Mouse (Mus musculus): ENCODE data around the gene Gid4. TPM values are rescaled to one million over a fixed set of nuclear protein-coding genes. Genes with fewer than 3 reads are reported as not detected.

Gid4 gene
- 23.7 and 25.5 TPM in 2 replicates for polyA plus RNA-seq (2015; fragmentation: Nextera tagmentation; extraction: Ambion mirVana)

DNA sequence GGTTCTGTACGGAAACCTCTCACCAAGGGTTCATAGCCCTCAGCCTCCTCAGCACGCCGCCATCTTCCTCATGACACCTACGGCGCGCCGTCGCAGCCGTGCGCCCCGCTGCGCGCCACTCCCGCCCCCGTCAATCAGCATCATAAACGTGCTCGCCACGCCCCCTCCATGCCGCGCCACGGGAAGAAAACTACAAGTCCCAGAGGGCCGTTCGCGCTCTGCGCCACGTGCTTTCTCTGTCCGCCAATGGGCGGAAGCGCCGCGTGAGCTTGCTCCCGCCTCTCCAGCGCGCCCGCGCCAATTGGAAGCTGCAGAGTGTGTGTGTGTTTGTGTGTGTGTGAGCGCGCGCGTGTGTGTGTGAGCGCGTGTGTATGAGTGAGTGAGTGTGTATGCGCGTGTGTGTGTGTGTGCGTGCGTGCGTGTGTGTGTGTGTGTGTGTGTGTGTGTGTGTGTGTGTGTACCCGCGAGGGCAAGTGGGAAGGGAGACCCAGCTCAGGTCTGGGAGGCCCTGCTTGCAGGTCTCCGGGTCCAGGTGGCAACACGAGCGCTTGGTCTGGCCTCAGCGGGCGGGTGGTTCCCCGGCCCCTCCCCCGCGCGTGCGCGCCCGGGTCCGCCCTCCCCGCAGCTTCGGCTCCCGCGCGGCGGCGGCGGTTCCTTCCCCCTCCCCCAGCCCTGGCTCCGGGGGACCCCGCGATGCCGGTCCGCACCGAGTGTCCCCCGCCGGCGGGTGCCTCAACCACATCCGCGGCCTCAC lies at the start of gene Gid4:
Gid4 (plus strand) TSS at position 183 of the 754 bp plus-strand sequence.
- no peaks in the 10 kb centered on the region for H3K36me3 ChIP-seq
- peak within 1 kb of the TSS; percentile 93 for H3K27ac ChIP-seq
- no peaks in the 10 kb centered on the region for H3K27me3 ChIP-seq
- H3K9ac ChIP-seq: peak within 1 kb of the TSS; percentile 92
- peak within 1 kb of the TSS; percentile 98 for H3K4me3 ChIP-seq
- under 1% methylated on average over 74 of the region's 81 CpGs for WGBS
- peaks cover 25% of the 10 kb centered on the region for H3K4me1 ChIP-seq
- H3K4me2 ChIP-seq: peak within 1 kb of the TSS; percentile 81
- peak; percentile 96 for ATAC-seq (ENCODE audit: borderline replicate concordance, extremely low read depth, low FRiP score, low TSS enrichment)
- H3K9me3 ChIP-seq: no peaks in the 10 kb centered on the region

DNA sequence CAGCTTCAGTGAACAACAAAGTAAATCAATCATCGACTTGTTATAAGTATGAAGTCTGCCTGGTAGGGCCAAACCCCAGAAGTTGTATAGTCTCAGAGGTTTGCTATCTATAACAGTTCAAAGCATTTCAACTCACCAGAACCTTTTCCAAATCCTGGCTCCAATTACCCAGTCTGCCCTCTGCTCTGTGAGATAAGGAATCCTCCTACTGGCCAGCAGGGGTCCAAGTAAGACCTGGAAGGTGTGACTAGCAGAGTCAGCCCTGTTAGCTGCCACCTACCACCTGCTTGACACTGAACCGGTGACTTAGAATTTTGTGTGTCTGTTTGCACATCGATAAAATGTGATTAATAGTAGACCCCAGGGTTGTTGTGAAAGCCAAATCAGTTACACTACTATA lies 49.7 kb upstream of the Gid4 start:
- no peak overlapping the region for H3K4me2 ChIP-seq
- no peaks in the 10 kb centered on the region for H3K27me3 ChIP-seq
- ATAC-seq (ENCODE audit: borderline replicate concordance, extremely low read depth, low FRiP score, low TSS enrichment): no peak
- H3K9me3 ChIP-seq: no peaks in the 10 kb centered on the region
- no peak overlapping the region for H3K9ac ChIP-seq
- peaks cover 12% of the 10 kb centered on the region for H3K4me1 ChIP-seq
- H3K27ac ChIP-seq: no peak overlapping the region
- H3K36me3 ChIP-seq: no peaks in the 10 kb centered on the region
- 44% methylated on average over 3 of the region's 3 CpGs for WGBS
- no peak overlapping the region for H3K4me3 ChIP-seq

GRCm38 (mm10) chr11:60368909-60369308 lies 48.0 kb upstream of the Gid4 start:
- no peaks in the 10 kb centered on the region for H3K9me3 ChIP-seq
- WGBS: 69% methylated on average over 4 of the region's 4 CpGs
- H3K4me1 ChIP-seq: peaks cover 12% of the 10 kb centered on the region
- no peak overlapping the region for H3K4me3 ChIP-seq
- no peak for ATAC-seq (ENCODE audit: borderline replicate concordance, extremely low read depth, low FRiP score, low TSS enrichment)
- no peaks in the 10 kb centered on the region for H3K36me3 ChIP-seq
- H3K27ac ChIP-seq: no peak overlapping the region
- no peaks in the 10 kb centered on the region for H3K27me3 ChIP-seq
- no peak overlapping the region for H3K9ac ChIP-seq
- no peak overlapping the region for H3K4me2 ChIP-seq

DNA sequence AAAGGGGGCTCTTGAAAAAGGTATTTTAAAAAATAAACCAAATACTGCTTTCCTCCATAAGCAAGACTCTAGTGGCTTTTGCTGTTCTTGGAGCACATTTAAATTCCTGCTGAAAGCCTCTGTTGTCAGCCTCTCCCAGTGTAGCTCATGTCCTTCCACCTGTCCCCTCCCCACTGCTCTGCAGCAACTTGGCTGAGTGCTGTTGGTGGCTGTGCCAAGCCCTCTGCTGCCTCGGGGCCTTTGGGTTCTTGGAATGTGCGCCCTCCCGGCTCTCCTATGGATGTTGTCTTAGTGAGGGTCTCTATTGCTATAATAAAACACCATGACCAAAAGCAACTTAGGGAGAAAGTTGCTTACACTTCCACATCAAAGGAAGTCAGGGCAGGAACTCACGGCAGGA lies 47.5 kb upstream of the Gid4 start:
- Histone ChIP-seq H3K27me3 (no peaks in the 10 kb centered on the region), H3K27ac (no peak overlapping the region), H3K36me3 (no peaks in the 10 kb centered on the region), H3K4me3 (no peak overlapping the region), H3K4me2 (no peak overlapping the region), H3K9ac (no peak overlapping the region), H3K9me3 (no peaks in the 10 kb centered on the region), H3K4me1 (peaks cover 12% of the 10 kb centered on the region)
- no peak for ATAC-seq (ENCODE audit: borderline replicate concordance, extremely low read depth, low FRiP score, low TSS enrichment)
- 60% methylated on average over 4 of the region's 4 CpGs for WGBS

- no peak overlapping the region for H3K4me3 ChIP-seq
- peaks cover 12% of the 10 kb centered on the region for H3K4me1 ChIP-seq
- no peak overlapping the region for H3K4me2 ChIP-seq
- no peak overlapping the region for H3K9ac ChIP-seq
- no peak overlapping the region for H3K27ac ChIP-seq
- no peak for ATAC-seq (ENCODE audit: borderline replicate concordance, extremely low read depth, low FRiP score, low TSS enrichment)
- WGBS: 81% methylated on average over 13 of the region's 13 CpGs
- no peaks in the 10 kb centered on the region for H3K36me3 ChIP-seq
- no peaks in the 10 kb centered on the region for H3K9me3 ChIP-seq
- H3K27me3 ChIP-seq: no peaks in the 10 kb centered on the region
Measured at GRCm38 (mm10) chr11:60370431-60370830, 46.5 kb upstream of the Gid4 start.

DNA sequence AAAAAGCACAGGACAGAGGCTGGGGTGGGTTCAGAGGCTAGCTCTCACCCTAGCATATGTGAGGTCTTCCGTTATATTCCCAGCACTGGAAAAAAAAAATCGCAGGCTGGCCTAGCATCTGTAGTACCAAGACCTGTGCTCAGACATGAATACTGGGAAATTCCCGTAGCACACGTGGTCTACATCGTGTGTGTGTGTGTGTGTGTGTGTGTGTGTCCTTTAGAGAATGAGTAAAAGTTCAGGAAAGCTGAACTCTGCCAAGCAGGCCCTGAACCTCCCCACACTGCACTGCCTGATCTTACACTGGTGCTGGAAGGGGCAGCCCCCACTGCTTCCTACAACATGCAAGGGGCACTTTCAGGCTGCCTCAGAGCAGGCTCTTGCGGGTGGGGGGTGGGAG lies 42.5 kb upstream of the Gid4 start:
- 75% methylated on average over 6 of the region's 6 CpGs for WGBS
- ATAC-seq (ENCODE audit: borderline replicate concordance, extremely low read depth, low FRiP score, low TSS enrichment): no peak
- H3K4me3 ChIP-seq: no peak overlapping the region
- no peak overlapping the region for H3K4me2 ChIP-seq
- no peaks in the 10 kb centered on the region for H3K27me3 ChIP-seq
- H3K9ac ChIP-seq: no peak overlapping the region
- no peaks in the 10 kb centered on the region for H3K36me3 ChIP-seq
- H3K9me3 ChIP-seq: no peaks in the 10 kb centered on the region
- no peak overlapping the region for H3K27ac ChIP-seq
- H3K4me1 ChIP-seq: no peaks in the 10 kb centered on the region

- 87% methylated on average over 6 of the region's 6 CpGs for WGBS
Measured at GRCm38 (mm10) chr11:60383518-60383917, 33.4 kb upstream of the Gid4 start.

GRCm38 (mm10) chr11:60384762-60385421 lies 32.1 kb upstream of the Gid4 start:
- H3K4me3 ChIP-seq: no peak overlapping the region
- 5% methylated on average over 16 of the region's 16 CpGs for WGBS
- H3K27me3 ChIP-seq: no peaks in the 10 kb centered on the region
- no peaks in the 10 kb centered on the region for H3K9me3 ChIP-seq
- no peaks in the 10 kb centered on the region for H3K36me3 ChIP-seq
- H3K9ac ChIP-seq: no peak overlapping the region
- H3K4me2 ChIP-seq: 0 out of 2 replicates have a peak overlapping the region, but pooled peaks have one; percentile 1
- H3K27ac ChIP-seq: no peak overlapping the region
- H3K4me1 ChIP-seq: peaks cover 7% of the 10 kb centered on the region; the same call in 1 of the 2 replicates
- no peak for ATAC-seq (ENCODE audit: borderline replicate concordance, extremely low read depth, low FRiP score, low TSS enrichment)

More at GRCm38 (mm10) chr11:60383518-60383917, 33.4 kb upstream of the Gid4 start:
- no peaks in the 10 kb centered on the region for H3K9me3 ChIP-seq
- ATAC-seq (ENCODE audit: borderline replicate concordance, extremely low read depth, low FRiP score, low TSS enrichment): no peak
- H3K4me1 ChIP-seq: peaks cover 7% of the 10 kb centered on the region; the same call in 1 of the 2 replicates
- no peak overlapping the region for H3K4me3 ChIP-seq
- no peaks in the 10 kb centered on the region for H3K27me3 ChIP-seq
- H3K27ac ChIP-seq: no peak overlapping the region
- no peaks in the 10 kb centered on the region for H3K36me3 ChIP-seq
- H3K9ac ChIP-seq: no peak overlapping the region
- no peak overlapping the region for H3K4me2 ChIP-seq

GRCm38 (mm10) chr11:60385946-60386345 lies 31.0 kb upstream of the Gid4 start:
- H3K27ac ChIP-seq: no peak overlapping the region
- no peak overlapping the region for H3K4me2 ChIP-seq
- no peaks in the 10 kb centered on the region for H3K27me3 ChIP-seq
- peaks cover 7% of the 10 kb centered on the region; the same call in 1 of the 2 replicates for H3K4me1 ChIP-seq
- H3K4me3 ChIP-seq: no peak overlapping the region
- H3K9me3 ChIP-seq: no peaks in the 10 kb centered on the region
- no peak overlapping the region for H3K9ac ChIP-seq
- no peak for ATAC-seq (ENCODE audit: borderline replicate concordance, extremely low read depth, low FRiP score, low TSS enrichment)
- no peaks in the 10 kb centered on the region for H3K36me3 ChIP-seq
- 67% methylated on average over 5 of the region's 5 CpGs for WGBS

DNA sequence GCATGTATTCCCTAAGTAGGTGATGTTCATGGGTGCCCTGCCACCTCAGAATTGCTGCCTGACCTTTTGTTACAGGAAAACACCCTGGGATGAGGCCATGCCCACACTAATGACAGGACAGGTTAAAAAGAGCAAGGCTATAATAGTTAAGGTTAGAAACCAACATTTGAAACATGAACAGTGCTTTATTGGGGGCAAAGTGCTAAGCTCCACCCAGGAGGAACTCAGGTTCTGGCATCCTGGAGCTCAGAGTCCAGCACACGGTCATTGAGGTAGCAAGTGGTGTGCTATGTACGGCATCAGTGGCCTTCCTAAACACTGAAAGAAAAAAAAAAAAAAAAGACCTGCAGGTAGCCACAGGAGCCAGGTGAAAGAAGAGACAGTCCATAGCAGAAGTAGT lies 29.0 kb upstream of the Gid4 start:
- no peak overlapping the region for H3K4me2 ChIP-seq
- no peak overlapping the region for H3K9ac ChIP-seq
- ATAC-seq (ENCODE audit: borderline replicate concordance, extremely low read depth, low FRiP score, low TSS enrichment): no peak
- H3K4me3 ChIP-seq: no peak overlapping the region
- H3K27ac ChIP-seq: no peak overlapping the region
- WGBS: 84% methylated on average over 2 of the region's 2 CpGs
- H3K36me3 ChIP-seq: no peaks in the 10 kb centered on the region
- no peaks in the 10 kb centered on the region for H3K27me3 ChIP-seq
- H3K4me1 ChIP-seq: peaks cover 7% of the 10 kb centered on the region; the same call in 1 of the 2 replicates
- no peaks in the 10 kb centered on the region for H3K9me3 ChIP-seq

- H3K4me2 ChIP-seq: no peak overlapping the region
- WGBS: 77% methylated on average over 6 of the region's 6 CpGs
- no peak for ATAC-seq (ENCODE audit: borderline replicate concordance, extremely low read depth, low FRiP score, low TSS enrichment)
- no peak overlapping the region for H3K9ac ChIP-seq
- peaks cover under 1% of the 10 kb centered on the region; the same call in 1 of the 2 replicates for H3K4me1 ChIP-seq
- no peaks in the 10 kb centered on the region for H3K27me3 ChIP-seq
- H3K27ac ChIP-seq: no peak overlapping the region
- H3K9me3 ChIP-seq: no peaks in the 10 kb centered on the region
- no peaks in the 10 kb centered on the region for H3K36me3 ChIP-seq
- H3K4me3 ChIP-seq: no peak overlapping the region
Measured at GRCm38 (mm10) chr11:60391346-60391745, 25.6 kb upstream of the Gid4 start.

- Histone ChIP-seq H3K4me1 (peaks cover 8% of the 10 kb centered on the region; the same call in 1 of the 2 replicates), H3K27me3 (no peaks in the 10 kb centered on the region), H3K9ac (no peak overlapping the region), H3K36me3 (peaks cover 10% of the 10 kb centered on the region), H3K4me3 (no peak overlapping the region), H3K27ac (no peak overlapping the region), H3K9me3 (no peaks in the 10 kb centered on the region), H3K4me2 (no peak overlapping the region)
- 39% methylated on average over 6 of the region's 6 CpGs for WGBS
- ATAC-seq (ENCODE audit: borderline replicate concordance, extremely low read depth, low FRiP score, low TSS enrichment): peak; percentile 83
Measured at GRCm38 (mm10) chr11:60396546-60396945, 20.4 kb upstream of the Gid4 start.
